Mouse (Mus musculus) neural tube, embryonic 11.5 days (tissue): ENCODE results near the gene Cry2. TPM values are rescaled to one million over a fixed set of nuclear protein-coding genes. Genes with fewer than 3 reads are reported as not detected.

Source experiments
- ATAC-seq: fragments of 200-750 bp; cut with Nextera tagmentation; 2 replicates; pipeline ENCODE4 v1.8.0; 2017; ENCODE audit warnings: moderate number of reproducible peaks, mild to moderate bottlenecking, moderate TSS enrichment, moderate library complexity; ENCODE audit not compliant: insufficient read depth, low FRiP score, low TSS enrichment
- DNase-seq: peaks from one replicate; pipeline ENCODE4 v3.0.0-alpha.2; 2015; ENCODE audit warnings: low spot score
- H3K27ac ChIP-seq: fragments of 300-500 bp; sonication (generic); 2 replicates; pipeline ENCODE4 v1.5.1; 2014; ENCODE audit warnings: low read depth, mild to moderate bottlenecking, low read length
- H3K27me3 ChIP-seq: fragments of 300-500 bp; sonication (generic); 2 replicates; pipeline ENCODE4 v1.6.1; 2014; ENCODE audit warnings: mild to moderate bottlenecking, low read length, mixed read lengths; ENCODE audit not compliant: control insufficient read depth, insufficient read depth
- H3K36me3 ChIP-seq: fragments of 300-500 bp; sonication (generic); 2 replicates; pipeline ENCODE4 v1.6.1; 2014; ENCODE audit warnings: mild to moderate bottlenecking, low read length, moderate library complexity, mixed read lengths; ENCODE audit not compliant: control insufficient read depth, insufficient read depth
- H3K4me1 ChIP-seq: fragments of 300-500 bp; sonication (generic); 2 replicates; pipeline ENCODE4 v1.6.1; 2014; ENCODE audit warnings: low read length, mixed read lengths; ENCODE audit not compliant: control insufficient read depth, insufficient read depth
- H3K4me2 ChIP-seq: fragments of 300-500 bp; sonication (generic); 2 replicates; pipeline ENCODE4 v1.6.1; 2014; ENCODE audit warnings: low read depth, mild to moderate bottlenecking, moderate library complexity
- H3K4me3 ChIP-seq: fragments of 300-500 bp; sonication (generic); 2 replicates; pipeline ENCODE4 v1.5.1; 2014; ENCODE audit warnings: low read depth, low read length
- H3K9ac ChIP-seq: fragments of 300-500 bp; sonication (generic); 2 replicates; pipeline ENCODE4 v1.6.1; 2014; ENCODE audit warnings: mild to moderate bottlenecking, low read length
- H3K9me3 ChIP-seq: fragments of 300-500 bp; sonication (generic); 2 replicates; pipeline ENCODE4 v1.6.1; 2016; ENCODE audit warnings: low read length; ENCODE audit not compliant: control insufficient read depth
- WGBS: fragments of 180-500 bp; shearing (Covaris S2); extraction: QIAGEN DNeasy Blood & Tissue Kit; methylation state at CpG from one replicate; pipeline ENCODE4 v1.1.7; 2014; 5-methylcytosine and 5-hydroxymethylcytosine counted together
- polyA plus RNA-seq: library from polyadenylated mRNA; unstranded; fragments of >200 nt; fragmentation: Nextera tagmentation; extraction: Ambion mirVana; gene quantifications from 2 replicates; pipeline ENCODE4 v1.2.1, GENCODE M21; 2014

The Cry2 gene
- polyA plus RNA-seq, 1 experiment from 2014 or later, result 21.4 TPM

- WGBS, result 88% methylated on average over 2 of the region's 2 CpGs
- no peaks in the 10 kb centered on the region for H3K27me3 ChIP-seq
These were observed 3.8 kb downstream of the Cry2 start for GRCm38 (mm10) chr2:92430089-92430488.

GRCm38 (mm10) chr2:92427882-92428281 is 6.0 kb downstream of the Cry2 start:
- H3K4me1 ChIP-seq, result peaks cover 32% of the 10 kb centered on the region
- no peak overlapping the region for H3K4me2 ChIP-seq
- DNase-seq (no peak), ATAC-seq (no peak)
- H3K27me3 ChIP-seq, result no peaks in the 10 kb centered on the region
- H3K27ac ChIP-seq, result no peak overlapping the region
- 83% methylated on average over 6 of the region's 6 CpGs for WGBS
- H3K9me3 ChIP-seq, result no peaks in the 10 kb centered on the region
- no peak overlapping the region for H3K9ac ChIP-seq
- no peaks in the 10 kb centered on the region for H3K36me3 ChIP-seq
- H3K4me3 ChIP-seq, result no peak overlapping the region

More at GRCm38 (mm10) chr2:92430089-92430488, 3.8 kb downstream of the Cry2 start:
- no peak for ATAC-seq
- no peak for DNase-seq
- Histone ChIP-seq H3K4me1 (peaks cover 24% of the 10 kb centered on the region), H3K4me2 (no peak overlapping the region), H3K9ac (no peak overlapping the region), H3K36me3 (no peaks in the 10 kb centered on the region), H3K27ac (no peak overlapping the region), H3K9me3 (no peaks in the 10 kb centered on the region), H3K4me3 (no peak overlapping the region)

- 98% methylated on average over 3 of the region's 3 CpGs for WGBS
- no peaks in the 10 kb centered on the region for H3K36me3 ChIP-seq
- DNase-seq (no peak), ATAC-seq (no peak)
- no peak overlapping the region for H3K4me3 ChIP-seq
- H3K9me3 ChIP-seq, result no peaks in the 10 kb centered on the region
- no peak overlapping the region for H3K27ac ChIP-seq
- H3K4me1 ChIP-seq, result peaks cover 18% of the 10 kb centered on the region
- no peak overlapping the region for H3K4me2 ChIP-seq
- no peaks in the 10 kb centered on the region for H3K27me3 ChIP-seq
- no peak overlapping the region for H3K9ac ChIP-seq
These were observed 7.4 kb downstream of the Cry2 start for GRCm38 (mm10) chr2:92426426-92426825.

- Histone ChIP-seq H3K4me2 (no peak overlapping the region), H3K27ac (no peak overlapping the region), H3K4me1 (peaks cover 11% of the 10 kb centered on the region; the same call in 1 of the 2 replicates), H3K36me3 (peaks cover 2% of the 10 kb centered on the region; the same call in 1 of the 2 replicates), H3K4me3 (no peak overlapping the region), H3K27me3 (no peaks in the 10 kb centered on the region), H3K9me3 (no peaks in the 10 kb centered on the region), H3K9ac (no peak overlapping the region)
- WGBS, result 81% methylated on average over 4 of the region's 4 CpGs
- DNase-seq (no peak), ATAC-seq (no peak)
These were observed 8.5 kb downstream of the Cry2 start for GRCm38 (mm10) chr2:92425366-92425765.

- Histone ChIP-seq H3K27ac (peak overlapping the region; percentile 75), H3K27me3 (no peaks in the 10 kb centered on the region), H3K36me3 (peaks cover 5% of the 10 kb centered on the region; the same call in 1 of the 2 replicates), H3K4me3 (no peak overlapping the region), H3K9me3 (no peaks in the 10 kb centered on the region), H3K4me2 (peak overlapping the region; percentile 2; the same call in 1 of the 2 replicates), H3K9ac (no peak overlapping the region; the same call in 1 of the 2 replicates), H3K4me1 (peaks cover 11% of the 10 kb centered on the region; the same call in 1 of the 2 replicates)
- WGBS, result 59% methylated on average over 9 of the region's 9 CpGs
- peak; percentile 49 for ATAC-seq
- DNase-seq, result peak; percentile 38
These were observed 9.2 kb downstream of the Cry2 start for GRCm38 (mm10) chr2:92424462-92425308.

- peaks cover 5% of the 10 kb centered on the region; the same call in 1 of the 2 replicates for H3K36me3 ChIP-seq
- H3K4me1 ChIP-seq, result peaks cover 11% of the 10 kb centered on the region; the same call in 1 of the 2 replicates
These were observed 10.0 kb downstream of the Cry2 start for GRCm38 (mm10) chr2:92423702-92424461.

GRCm38 (mm10) chr2:92423156-92423555 is 10.7 kb downstream of the Cry2 start:
- DNase-seq (no peak), ATAC-seq (no peak)
- Histone ChIP-seq H3K27ac (no peak overlapping the region), H3K4me1 (peaks cover 11% of the 10 kb centered on the region; the same call in 1 of the 2 replicates), H3K4me2 (no peak overlapping the region), H3K9me3 (no peaks in the 10 kb centered on the region), H3K9ac (no peak overlapping the region), H3K36me3 (peaks cover 5% of the 10 kb centered on the region; the same call in 1 of the 2 replicates), H3K27me3 (no peaks in the 10 kb centered on the region), H3K4me3 (no peak overlapping the region)
- 94% methylated on average over 9 of the region's 9 CpGs for WGBS

More at GRCm38 (mm10) chr2:92423702-92424461, 10.0 kb downstream of the Cry2 start:
- Histone ChIP-seq H3K27me3 (no peaks in the 10 kb centered on the region), H3K9ac (no peak overlapping the region; the same call in 1 of the 2 replicates), H3K9me3 (no peaks in the 10 kb centered on the region), H3K4me3 (no peak overlapping the region), H3K27ac (peak overlapping the region; percentile 75), H3K4me2 (0 out of 2 replicates have a peak overlapping the region, but pooled peaks have one; percentile 2)
- ATAC-seq, result no peak; the same call in 1 of the 2 replicates
- 76% methylated on average over 9 of the region's 9 CpGs for WGBS
- DNase-seq, result no peak

- DNase-seq (no peak), ATAC-seq (no peak)
- no peak overlapping the region for H3K9ac ChIP-seq
- 84% methylated on average over 10 of the region's 10 CpGs for WGBS
- no peak overlapping the region for H3K27ac ChIP-seq
- no peak overlapping the region for H3K4me2 ChIP-seq
- H3K27me3 ChIP-seq, result no peaks in the 10 kb centered on the region
- H3K4me3 ChIP-seq, result no peak overlapping the region
- peaks cover 11% of the 10 kb centered on the region; the same call in 1 of the 2 replicates for H3K4me1 ChIP-seq
- no peaks in the 10 kb centered on the region for H3K9me3 ChIP-seq
- H3K36me3 ChIP-seq, result peaks cover 7% of the 10 kb centered on the region
These were observed 11.3 kb downstream of the Cry2 start for GRCm38 (mm10) chr2:92422388-92423135.
